Mouse (Mus musculus): ENCODE data around the gene Lyst. TPM values are rescaled to one million over a fixed set of nuclear protein-coding genes. Genes with fewer than 3 reads are reported as not detected.

The Lyst gene
- polyA plus RNA-seq, 1 experiment from 2014 or later, result 6.3 TPM

DNA sequence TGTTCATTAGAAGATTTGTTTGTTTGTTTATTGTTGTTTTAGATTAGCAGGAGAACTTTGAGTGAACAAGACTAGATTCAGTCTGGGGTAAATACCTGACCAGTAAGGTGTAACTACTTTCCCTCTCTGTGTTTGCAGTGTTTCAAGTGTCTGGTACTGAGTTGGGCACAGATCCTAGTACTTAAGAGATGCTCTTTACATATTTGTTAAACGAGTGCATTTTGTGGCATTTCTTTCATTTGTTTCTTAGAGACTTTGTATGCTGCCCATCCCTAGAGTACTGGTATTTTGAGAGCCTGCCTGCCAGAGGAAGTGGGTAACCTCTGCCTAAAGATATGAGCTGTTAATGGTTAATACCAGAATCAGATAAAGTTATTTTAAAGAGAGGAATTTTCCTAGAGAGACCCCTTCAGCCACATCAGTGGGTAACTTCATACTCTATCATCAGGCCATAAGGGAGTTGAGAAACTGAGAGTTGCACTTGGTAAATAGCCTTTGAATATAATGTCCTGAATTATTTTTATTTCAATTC lies 2.5 kb upstream of the Lyst start:
- ATAC-seq (ENCODE audit: low FRiP score), result no peak

GRCm38 (mm10) chr13:13588518-13588917 lies 1.7 kb upstream of the Lyst start:
- Histone ChIP-seq H3K9me3 (ENCODE audit: control insufficient read depth, low read length) (no peaks in the 10 kb centered on the region), H3K27me3 (ENCODE audit: control insufficient read depth, insufficient read depth, low read length) (no peaks in the 10 kb centered on the region), H3K27ac (no peak overlapping the region), H3K4me2 (replicated peaks) (no peak overlapping the region), H3K36me3 (replicated peaks; ENCODE audit: control insufficient read depth, insufficient read depth) (no peaks in the 10 kb centered on the region), H3K4me3 (replicated peaks; ENCODE audit: low read length) (no peak overlapping the region), H3K9ac (no peak overlapping the region), H3K4me1 (replicated peaks; ENCODE audit: control insufficient read depth, insufficient read depth, low read length) (peaks cover 6% of the 10 kb centered on the region)
- ATAC-seq (ENCODE audit: low FRiP score), result no peak
- 95% methylated on average over 1 of the region's 1 CpGs for WGBS
- DNase-seq (ENCODE audit: low spot score), result no peak

More for the DNA sequence above, 2.5 kb upstream of the Lyst start:
- H3K9ac ChIP-seq, result no peak overlapping the region
- H3K27me3 ChIP-seq (ENCODE audit: control insufficient read depth, insufficient read depth, low read length), result no peaks in the 10 kb centered on the region
- H3K4me3 ChIP-seq (replicated peaks; ENCODE audit: low read length), result no peak overlapping the region
- H3K27ac ChIP-seq, result no peak overlapping the region
- no peak for DNase-seq (ENCODE audit: low spot score)
- H3K9me3 ChIP-seq (ENCODE audit: control insufficient read depth, low read length), result no peaks in the 10 kb centered on the region
- H3K4me1 ChIP-seq (replicated peaks; ENCODE audit: control insufficient read depth, insufficient read depth, low read length), result peaks cover 6% of the 10 kb centered on the region
- no peak overlapping the region for H3K4me2 ChIP-seq (replicated peaks)
- H3K36me3 ChIP-seq (replicated peaks; ENCODE audit: control insufficient read depth, insufficient read depth), result no peaks in the 10 kb centered on the region
- WGBS, result 88% methylated on average over 1 of the region's 1 CpGs

- Histone ChIP-seq H3K4me1 (replicated peaks; ENCODE audit: control insufficient read depth, insufficient read depth, low read length) (peaks cover 6% of the 10 kb centered on the region), H3K9ac (no peak overlapping the region), H3K27me3 (ENCODE audit: control insufficient read depth, insufficient read depth, low read length) (no peaks in the 10 kb centered on the region), H3K9me3 (ENCODE audit: control insufficient read depth, low read length) (no peaks in the 10 kb centered on the region), H3K4me2 (replicated peaks) (no peak overlapping the region), H3K36me3 (replicated peaks; ENCODE audit: control insufficient read depth, insufficient read depth) (no peaks in the 10 kb centered on the region), H3K27ac (no peak overlapping the region), H3K4me3 (replicated peaks; ENCODE audit: low read length) (no peak overlapping the region)
- ATAC-seq (ENCODE audit: low FRiP score), result no peak
- 94% methylated on average over 2 of the region's 2 CpGs for WGBS
- no peak for DNase-seq (ENCODE audit: low spot score)
These were observed 1.2 kb upstream of the Lyst start for GRCm38 (mm10) chr13:13589032-13589431.

DNA sequence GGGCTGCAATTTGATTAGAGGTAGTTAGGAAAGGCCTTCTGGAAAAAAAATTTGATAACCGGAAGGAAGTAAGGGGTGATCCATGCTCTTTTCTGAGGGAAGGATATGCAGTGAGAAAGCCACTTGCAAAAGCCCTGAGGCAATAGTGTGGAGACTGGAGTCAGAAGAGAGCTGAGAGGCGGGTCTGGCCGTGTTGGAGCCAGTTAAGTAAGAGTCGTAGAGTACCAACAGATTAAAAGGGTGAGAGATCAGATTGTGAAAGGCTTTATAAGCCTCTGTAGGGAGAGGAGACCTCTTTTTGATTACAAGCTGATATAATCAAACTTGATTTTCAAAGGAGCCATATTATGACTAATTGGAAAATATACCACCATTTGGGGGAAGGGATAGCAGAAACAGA lies 1.7 kb downstream of the Lyst start:
- ATAC-seq (ENCODE audit: low FRiP score) (no peak), DNase-seq (ENCODE audit: low spot score) (no peak)
- H3K4me2 ChIP-seq (replicated peaks), result peak overlapping the region; percentile 88; the same call in 1 of the 2 replicates
- no peaks in the 10 kb centered on the region for H3K36me3 ChIP-seq (replicated peaks; ENCODE audit: control insufficient read depth, insufficient read depth)
- no peaks in the 10 kb centered on the region for H3K9me3 ChIP-seq (ENCODE audit: control insufficient read depth, low read length)
- 74% methylated on average over 4 of the region's 4 CpGs for WGBS
- no peak overlapping the region for H3K9ac ChIP-seq
- H3K27ac ChIP-seq, result no peak overlapping the region
- H3K4me3 ChIP-seq (replicated peaks; ENCODE audit: low read length), result no peak overlapping the region
- peaks cover 6% of the 10 kb centered on the region for H3K4me1 ChIP-seq (replicated peaks; ENCODE audit: control insufficient read depth, insufficient read depth, low read length)
- no peaks in the 10 kb centered on the region for H3K27me3 ChIP-seq (ENCODE audit: control insufficient read depth, insufficient read depth, low read length)

- Histone ChIP-seq H3K4me3 (replicated peaks; ENCODE audit: low read length) (no peak overlapping the region), H3K4me1 (replicated peaks; ENCODE audit: control insufficient read depth, insufficient read depth, low read length) (no peaks in the 10 kb centered on the region; the same call in 1 of the 2 replicates), H3K9me3 (ENCODE audit: control insufficient read depth, low read length) (no peaks in the 10 kb centered on the region), H3K27me3 (ENCODE audit: control insufficient read depth, insufficient read depth, low read length) (no peaks in the 10 kb centered on the region), H3K36me3 (replicated peaks; ENCODE audit: control insufficient read depth, insufficient read depth) (no peaks in the 10 kb centered on the region), H3K9ac (no peak overlapping the region), H3K4me2 (replicated peaks) (no peak overlapping the region), H3K27ac (no peak overlapping the region)
- ATAC-seq (ENCODE audit: low FRiP score), result no peak
- 93% methylated on average over 7 of the region's 7 CpGs for WGBS
- DNase-seq (ENCODE audit: low spot score), result no peak
These were observed 6.3 kb downstream of the Lyst start for GRCm38 (mm10) chr13:13596424-13597044.

GRCm38 (mm10) chr13:13597896-13598295 lies 7.7 kb downstream of the Lyst start:
- Histone ChIP-seq H3K27me3 (ENCODE audit: control insufficient read depth, insufficient read depth, low read length) (no peaks in the 10 kb centered on the region), H3K4me2 (replicated peaks) (no peak overlapping the region), H3K4me3 (replicated peaks; ENCODE audit: low read length) (no peak overlapping the region), H3K9me3 (ENCODE audit: control insufficient read depth, low read length) (no peaks in the 10 kb centered on the region), H3K36me3 (replicated peaks; ENCODE audit: control insufficient read depth, insufficient read depth) (no peaks in the 10 kb centered on the region), H3K9ac (no peak overlapping the region), H3K4me1 (replicated peaks; ENCODE audit: control insufficient read depth, insufficient read depth, low read length) (no peaks in the 10 kb centered on the region), H3K27ac (no peak overlapping the region)
- ATAC-seq (ENCODE audit: low FRiP score) (no peak), DNase-seq (ENCODE audit: low spot score) (no peak)
- WGBS, result 93% methylated on average over 2 of the region's 2 CpGs

DNA sequence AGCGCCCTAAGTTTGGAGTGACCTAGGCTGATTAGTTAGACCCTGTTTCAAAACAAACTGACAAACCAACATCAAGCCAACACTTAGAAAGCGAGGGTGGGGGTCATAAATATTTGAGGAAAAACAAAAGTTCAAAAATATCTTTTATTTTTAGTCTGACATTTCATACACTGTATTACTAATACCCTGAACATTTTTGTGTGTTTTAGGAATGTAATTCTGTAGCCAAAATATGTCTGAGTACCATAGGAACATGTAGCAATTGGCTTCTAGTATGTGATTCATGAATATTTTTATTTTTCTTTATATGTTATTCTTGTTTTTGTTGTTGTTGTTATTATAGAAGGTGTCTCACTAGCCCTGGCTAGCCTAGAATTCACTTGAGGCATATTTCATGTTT lies 11.2 kb downstream of the Lyst start:
- WGBS, result 94% methylated on average over 2 of the region's 2 CpGs
- no peak for ATAC-seq (ENCODE audit: low FRiP score)
- DNase-seq (ENCODE audit: low spot score), result no peak
- Histone ChIP-seq H3K4me2 (replicated peaks) (no peak overlapping the region), H3K27me3 (ENCODE audit: control insufficient read depth, insufficient read depth, low read length) (no peaks in the 10 kb centered on the region), H3K9ac (no peak overlapping the region), H3K36me3 (replicated peaks; ENCODE audit: control insufficient read depth, insufficient read depth) (no peaks in the 10 kb centered on the region), H3K27ac (no peak overlapping the region), H3K4me3 (replicated peaks; ENCODE audit: low read length) (no peak overlapping the region), H3K4me1 (replicated peaks; ENCODE audit: control insufficient read depth, insufficient read depth, low read length) (no peaks in the 10 kb centered on the region), H3K9me3 (ENCODE audit: control insufficient read depth, low read length) (no peaks in the 10 kb centered on the region)

GRCm38 (mm10) chr13:13606149-13606548 lies 16.0 kb downstream of the Lyst start:
- Histone ChIP-seq H3K4me3 (replicated peaks; ENCODE audit: low read length) (no peak overlapping the region), H3K9ac (no peak overlapping the region), H3K36me3 (replicated peaks; ENCODE audit: control insufficient read depth, insufficient read depth) (no peaks in the 10 kb centered on the region), H3K4me2 (replicated peaks) (no peak overlapping the region), H3K4me1 (replicated peaks; ENCODE audit: control insufficient read depth, insufficient read depth, low read length) (no peaks in the 10 kb centered on the region), H3K27me3 (ENCODE audit: control insufficient read depth, insufficient read depth, low read length) (no peaks in the 10 kb centered on the region), H3K9me3 (ENCODE audit: control insufficient read depth, low read length) (no peaks in the 10 kb centered on the region), H3K27ac (no peak overlapping the region)
- ATAC-seq (ENCODE audit: low FRiP score) (no peak), DNase-seq (ENCODE audit: low spot score) (no peak)

- Histone ChIP-seq H3K4me2 (replicated peaks) (no peak overlapping the region), H3K36me3 (replicated peaks; ENCODE audit: control insufficient read depth, insufficient read depth) (no peaks in the 10 kb centered on the region), H3K27ac (no peak overlapping the region), H3K4me3 (replicated peaks; ENCODE audit: low read length) (no peak overlapping the region), H3K9me3 (ENCODE audit: control insufficient read depth, low read length) (no peaks in the 10 kb centered on the region), H3K9ac (no peak overlapping the region), H3K27me3 (ENCODE audit: control insufficient read depth, insufficient read depth, low read length) (no peaks in the 10 kb centered on the region), H3K4me1 (replicated peaks; ENCODE audit: control insufficient read depth, insufficient read depth, low read length) (no peaks in the 10 kb centered on the region)
- ATAC-seq (ENCODE audit: low FRiP score), result no peak
- 64% methylated on average over 1 of the region's 1 CpGs for WGBS
- no peak for DNase-seq (ENCODE audit: low spot score)
These were observed 18.1 kb downstream of the Lyst start for GRCm38 (mm10) chr13:13608311-13608710.

GRCm38 (mm10) chr13:13609655-13610054 lies 19.5 kb downstream of the Lyst start:
- Histone ChIP-seq H3K4me1 (replicated peaks; ENCODE audit: control insufficient read depth, insufficient read depth, low read length) (no peaks in the 10 kb centered on the region), H3K4me3 (replicated peaks; ENCODE audit: low read length) (no peak overlapping the region), H3K27ac (no peak overlapping the region), H3K4me2 (replicated peaks) (no peak overlapping the region), H3K9ac (no peak overlapping the region), H3K36me3 (replicated peaks; ENCODE audit: control insufficient read depth, insufficient read depth) (no peaks in the 10 kb centered on the region), H3K9me3 (ENCODE audit: control insufficient read depth, low read length) (no peaks in the 10 kb centered on the region), H3K27me3 (ENCODE audit: control insufficient read depth, insufficient read depth, low read length) (no peaks in the 10 kb centered on the region)
- WGBS, result 88% methylated on average over 2 of the region's 2 CpGs
- no peak for ATAC-seq (ENCODE audit: low FRiP score)
- no peak for DNase-seq (ENCODE audit: low spot score)

Data from hindbrain, embryonic 14.5 days (tissue).